8 mouse cellular contexts compared by ENCODE assay signal in the genomic region with DNA sequence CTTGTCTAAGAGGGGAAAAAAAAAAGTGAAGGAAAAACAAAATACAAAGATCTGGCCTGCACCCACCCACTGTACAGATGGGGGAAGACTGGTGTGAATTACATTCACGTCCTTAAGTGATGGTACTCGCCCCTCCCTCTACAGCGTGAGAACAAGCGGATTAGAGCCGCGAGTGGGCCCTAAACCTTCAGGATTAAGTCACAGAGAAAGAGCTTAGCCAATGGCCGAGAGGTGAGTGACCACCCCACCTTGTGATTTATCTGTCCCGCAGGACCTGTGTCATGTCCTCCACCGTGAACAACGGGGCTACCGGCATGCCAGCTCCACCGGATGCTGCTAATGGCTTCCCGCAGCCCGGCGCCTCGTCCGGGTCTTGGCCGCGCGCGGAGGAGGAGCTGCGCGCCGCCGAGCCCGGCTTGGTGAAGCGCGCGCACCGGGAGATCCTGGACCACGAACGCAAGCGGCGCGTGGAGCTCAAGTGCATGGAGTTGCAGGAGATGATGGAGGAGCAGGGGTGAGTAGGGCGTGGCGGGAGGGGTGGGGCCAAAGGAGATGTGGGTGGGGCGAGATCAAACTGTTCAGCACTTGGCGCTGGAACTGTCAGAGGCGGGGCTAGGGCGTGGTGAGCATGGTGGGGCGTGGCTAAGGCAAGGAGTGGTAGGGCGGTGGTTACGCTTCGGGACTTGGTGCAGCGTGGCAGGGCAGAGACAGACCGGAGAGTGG. TPM values are rescaled to one million over a fixed set of nuclear protein-coding genes. Genes with fewer than 3 reads are reported as not detected.
DNase-seq lines count a peak whose midpoint lies in the region; ATAC-seq and TF ChIP-seq lines count a peak whose summit lies in the region.

No protein-coding gene starts in this region.

- H3K4me3 ChIP-seq in heart, embryonic 10.5 days: peak overlapping the region; percentile 69
- peak overlapping the region; percentile 52 for H3K4me3 ChIP-seq in kidney, embryonic 14.5 days (ENCODE audit: low read length)
- H3K4me3 ChIP-seq in limb, embryonic 15.5 days: peak overlapping the region; percentile 43
- H3K4me3 ChIP-seq in midbrain, postnatal 0 days (ENCODE audit: low read depth, low read length): peak overlapping the region; percentile 41

- DNase-seq in urinary bladder, postnatal 14 days (ENCODE audit: low spot score): peak; percentile 62
- DNase-seq in urinary bladder, postnatal 10 days (ENCODE audit: low spot score): no peak
- peak; percentile 77 for DNase-seq in embryo, embryonic 11.5 days (ENCODE audit: low read depth, low spot score)
- peak; percentile 96 for DNase-seq in heart, embryonic 10.5 days (ENCODE audit: low spot score)
- DNase-seq in midbrain, postnatal 0 days (ENCODE audit: low spot score): peak; percentile 84
- peak; percentile 44 to 56 for DNase-seq in spleen, postnatal 14 days (ENCODE audit: low spot score in 2 of 2)

- H3K4me2 ChIP-seq in kidney, embryonic 14.5 days (replicated peaks; ENCODE audit: low read depth, low read length): peak overlapping the region; percentile 92
- peak overlapping the region; percentile 84 for H3K4me2 ChIP-seq in limb, embryonic 15.5 days
- H3K4me2 ChIP-seq in midbrain, postnatal 0 days (ENCODE audit: low read depth, low read length, poor library complexity, severe bottlenecking): peak overlapping the region; percentile 67

- no peak for TF ChIP-seq CTCF in midbrain, postnatal 0 days (IDR thresholded peaks at IDR 0.05)

- H3K27ac ChIP-seq in heart, embryonic 10.5 days: 0 out of 2 replicates have a peak overlapping the region, but pooled peaks have one; percentile 36
- H3K27ac ChIP-seq in kidney, embryonic 14.5 days (ENCODE audit: low read depth, low read length): peak overlapping the region; percentile 42; the same call in 1 of the 2 replicates
- no peak overlapping the region for H3K27ac ChIP-seq in limb, embryonic 15.5 days
- H3K27ac ChIP-seq in midbrain, postnatal 0 days (ENCODE audit: low read depth, low read length): peak overlapping the region; percentile 68

- WGBS in heart, embryonic 10.5 days: 1% methylated on average over 47 of the region's 47 CpGs
- under 1% methylated on average over 47 of the region's 47 CpGs for WGBS in kidney, embryonic 14.5 days
- WGBS in limb, embryonic 15.5 days: 1% methylated on average over 47 of the region's 47 CpGs
- WGBS in midbrain, postnatal 0 days: under 1% methylated on average over 47 of the region's 47 CpGs

- ATAC-seq in kidney, embryonic 14.5 days (ENCODE audit: low FRiP score, low TSS enrichment): peak; percentile 94
- peak; percentile 80 for ATAC-seq in limb, embryonic 15.5 days (ENCODE audit: insufficient number of reproducible peaks, low FRiP score, low TSS enrichment, low read depth)
- peak; percentile 79 for ATAC-seq in midbrain, postnatal 0 days (ENCODE audit: low FRiP score)

- H3K9me3 ChIP-seq in heart, embryonic 10.5 days: no peaks in the 10 kb centered on the region
- H3K9me3 ChIP-seq in kidney, embryonic 14.5 days (ENCODE audit: control insufficient read depth, low read length): no peaks in the 10 kb centered on the region
- no peaks in the 10 kb centered on the region for H3K9me3 ChIP-seq in limb, embryonic 15.5 days
- no peaks in the 10 kb centered on the region for H3K9me3 ChIP-seq in midbrain, postnatal 0 days (ENCODE audit: low read length)

- peak overlapping the region; percentile 34; the same call in 1 of the 2 replicates for H3K9ac ChIP-seq in kidney, embryonic 14.5 days (ENCODE audit: low read depth, low read length)
- no peak overlapping the region for H3K9ac ChIP-seq in limb, embryonic 15.5 days
- peak overlapping the region; percentile 56 for H3K9ac ChIP-seq in midbrain, postnatal 0 days (replicated peaks; ENCODE audit: low read length, poor library complexity, severe bottlenecking)

- no peaks in the 10 kb centered on the region for H3K36me3 ChIP-seq in heart, embryonic 10.5 days
- H3K36me3 ChIP-seq in kidney, embryonic 14.5 days (ENCODE audit: control insufficient read depth, insufficient read depth, low read length): no peaks in the 10 kb centered on the region
- no peaks in the 10 kb centered on the region for H3K36me3 ChIP-seq in limb, embryonic 15.5 days
- H3K36me3 ChIP-seq in midbrain, postnatal 0 days (ENCODE audit: insufficient read depth, low read length): no peaks in the 10 kb centered on the region

- H3K27me3 ChIP-seq in heart, embryonic 10.5 days (ENCODE audit: insufficient read depth, poor library complexity, severe bottlenecking): peaks cover 57% of the 10 kb centered on the region
- no peaks in the 10 kb centered on the region for H3K27me3 ChIP-seq in kidney, embryonic 14.5 days (ENCODE audit: control insufficient read depth, insufficient read depth, low read length)
- H3K27me3 ChIP-seq in limb, embryonic 15.5 days: peaks cover 29% of the 10 kb centered on the region
- H3K27me3 ChIP-seq in midbrain, postnatal 0 days (ENCODE audit: insufficient read depth, low read length): no peaks in the 10 kb centered on the region

- H3K4me1 ChIP-seq in heart, embryonic 10.5 days: peaks cover 18% of the 10 kb centered on the region
- 0 out of 2 replicates have a peak, but pooled peaks cover 5% of the 10 kb centered on the region for H3K4me1 ChIP-seq in kidney, embryonic 14.5 days (ENCODE audit: control insufficient read depth, insufficient read depth, low read length)
- H3K4me1 ChIP-seq in limb, embryonic 15.5 days: peaks cover 12% of the 10 kb centered on the region
- peaks cover 13% of the 10 kb centered on the region for H3K4me1 ChIP-seq in midbrain, postnatal 0 days (ENCODE audit: insufficient read depth, low read length)

RNA-seq across cellular contexts. Expression of gene Srrm3, which starts 28.2 kb away (rescaled TPM):
- 0.26 TPM in 1 of 2 replicates, not detected in the other for polyA plus RNA-seq in heart, embryonic 10.5 days (2016; fragmentation: Nextera tagmentation; extraction: Ambion mirVana)
- polyA plus RNA-seq in kidney, embryonic 14.5 days (2014; fragmentation: Nextera tagmentation; extraction: Ambion mirVana): 0.09 and 0.11 TPM in 2 replicates
- 0.32 and 0.36 TPM in 2 replicates for polyA plus RNA-seq in limb, embryonic 15.5 days (2015; fragmentation: Nextera tagmentation; extraction: Ambion mirVana)
- total RNA-seq in midbrain, postnatal 0 days (2014; rRNA removed): 85.2 and 123 TPM in 2 replicates
- 52.5 and 58.8 TPM in 2 replicates for polyA plus RNA-seq in midbrain, postnatal 0 days (2015; fragmentation: Nextera tagmentation; extraction: Ambion mirVana)

RNA-seq across cellular contexts. Expression of gene Hspb1, which starts 52.8 kb away (rescaled TPM):
- 655 and 948 TPM in 2 replicates for polyA plus RNA-seq in heart, embryonic 10.5 days (2016; fragmentation: Nextera tagmentation; extraction: Ambion mirVana)
- 32.4 and 36.9 TPM in 2 replicates for polyA plus RNA-seq in kidney, embryonic 14.5 days (2014; fragmentation: Nextera tagmentation; extraction: Ambion mirVana)
- 1,190 and 1,326 TPM in 2 replicates for polyA plus RNA-seq in limb, embryonic 15.5 days (2015; fragmentation: Nextera tagmentation; extraction: Ambion mirVana)
- total RNA-seq in midbrain, postnatal 0 days (2014; rRNA removed): 26.2 and 28.8 TPM in 2 replicates
- polyA plus RNA-seq in midbrain, postnatal 0 days (2015; fragmentation: Nextera tagmentation; extraction: Ambion mirVana): 19.2 and 19.3 TPM in 2 replicates

RNA-seq across cellular contexts. Expression of gene Mdh2, which starts 56.6 kb away (rescaled TPM):
- 856 and 984 TPM in 2 replicates for polyA plus RNA-seq in heart, embryonic 10.5 days (2016; fragmentation: Nextera tagmentation; extraction: Ambion mirVana)
- 429 and 590 TPM in 2 replicates for polyA plus RNA-seq in kidney, embryonic 14.5 days (2014; fragmentation: Nextera tagmentation; extraction: Ambion mirVana)
- 435 and 486 TPM in 2 replicates for polyA plus RNA-seq in limb, embryonic 15.5 days (2015; fragmentation: Nextera tagmentation; extraction: Ambion mirVana)
- 158 and 172 TPM in 2 replicates for total RNA-seq in midbrain, postnatal 0 days (2014; rRNA removed)
- 656 and 707 TPM in 2 replicates for polyA plus RNA-seq in midbrain, postnatal 0 days (2015; fragmentation: Nextera tagmentation; extraction: Ambion mirVana)

RNA-seq across cellular contexts. Expression of gene Styxl1, which starts 56.7 kb away (rescaled TPM):
- 0.14 TPM in 2 replicates for polyA plus RNA-seq in heart, embryonic 10.5 days (2016; fragmentation: Nextera tagmentation; extraction: Ambion mirVana)
- 0.19 and 0.72 TPM in 2 replicates for polyA plus RNA-seq in kidney, embryonic 14.5 days (2014; fragmentation: Nextera tagmentation; extraction: Ambion mirVana)
- polyA plus RNA-seq in limb, embryonic 15.5 days (2015; fragmentation: Nextera tagmentation; extraction: Ambion mirVana): 0.14 TPM in 2 replicates
- total RNA-seq in midbrain, postnatal 0 days (2014; rRNA removed): not detected in 2 replicates
- 0.33 and 0.44 TPM in 2 replicates for polyA plus RNA-seq in midbrain, postnatal 0 days (2015; fragmentation: Nextera tagmentation; extraction: Ambion mirVana)

Comparison
In these comparisons a context has a peak if more than half of its experiments do, and no peak if none do; other contexts are left out.
1. RNA of gene Srrm3, which starts 28.2 kb away (polyA plus RNA-seq): 52.5 to 58.8 TPM in midbrain, postnatal 0 days; 0.32 to 0.36 TPM in limb, embryonic 15.5 days, 0.26 TPM in heart, embryonic 10.5 days and 0.09 to 0.11 TPM in kidney, embryonic 14.5 days; every median in the first group is over 10 times any median in the second.
2. RNA of gene Hspb1, which starts 52.8 kb away (polyA plus RNA-seq): 1,190 to 1,326 TPM in limb, embryonic 15.5 days and 655 to 948 TPM in heart, embryonic 10.5 days; 32.4 to 36.9 TPM in kidney, embryonic 14.5 days and 19.2 to 19.3 TPM in midbrain, postnatal 0 days; every median in the first group is over 10 times any median in the second.
3. Peak in every context shown above with its lines, with median percentiles within 50 percentile points of each other: H3K4me3 ChIP-seq, ATAC-seq and H3K4me2 ChIP-seq.